In genomic region chr7:145025186-145026013, GRCm38 (mm10) we compare ENCODE assay signal across 8 mouse cellular contexts.
DNase-seq lines count a peak whose midpoint lies in the region; ATAC-seq and TF ChIP-seq lines count a peak whose summit lies in the region.

No protein-coding gene starts in this region.

- peak; percentile 65 for DNase-seq in 3T3-L1 (ENCODE audit: low read depth, low spot score)
- DNase-seq in liver, embryonic 14.5 days (ENCODE audit: low read depth in 3 of 3, low spot score in 3 of 3), result no peak
- DNase-seq in retina, postnatal 1 day, result no peak
- DNase-seq in left cerebral cortex, adult 18-20 months (ENCODE audit: low spot score in 2 of 2), result no peak
- no peak for DNase-seq in thymus, adult 18-20 months
- DNase-seq in thymus, postnatal 14 days, result no peak

- WGBS in intestine, embryonic 15.5 days, result 19% methylated on average over 6 of the region's 6 CpGs
- WGBS in liver, embryonic 14.5 days (ENCODE audit: insufficient replicate concordance), result 5% methylated on average over 6 of the region's 6 CpGs

- no peaks in the 10 kb centered on the region for H3K9me3 ChIP-seq in intestine, embryonic 15.5 days
- H3K9me3 ChIP-seq in liver, embryonic 14.5 days (ENCODE audit: control insufficient read depth, low read length), result no peaks in the 10 kb centered on the region

- peaks cover 13% of the 10 kb centered on the region for H3K4me1 ChIP-seq in intestine, embryonic 15.5 days (replicated peaks)
- H3K4me1 ChIP-seq in liver, embryonic 14.5 days (replicated peaks; ENCODE audit: control insufficient read depth in 2 of 2, insufficient read depth in 2 of 2, low read length in 1 of 2), result peaks cover 0 to 9% of the 10 kb centered on the region in 2 experiments; a peak in 2 of 4 replicates

- peak overlapping the region; percentile 28; the same call in 1 of the 2 replicates for H3K27ac ChIP-seq in intestine, embryonic 15.5 days
- no peak overlapping the region for H3K27ac ChIP-seq in liver, embryonic 14.5 days

- no peaks in the 10 kb centered on the region for H3K27me3 ChIP-seq in intestine, embryonic 15.5 days (replicated peaks)
- H3K27me3 ChIP-seq in liver, embryonic 14.5 days (ENCODE audit: control insufficient read depth, insufficient read depth, low read length), result no peaks in the 10 kb centered on the region

- ATAC-seq in common myeloid progenitor, adult 5-6 weeks (replicated peaks; ENCODE audit: low read depth, poor library complexity, severe bottlenecking), result peak; percentile 64
- ATAC-seq in intestine, embryonic 15.5 days, result peak; percentile 76
- peak; percentile 66; the same call in 1 of the 2 replicates for ATAC-seq in liver, embryonic 14.5 days (ENCODE audit: insufficient read depth)

- no peak for TF ChIP-seq CTCF in liver, embryonic 14.5 days (IDR thresholded peaks at IDR 0.05; ENCODE audit: low read depth)

- H3K9ac ChIP-seq in intestine, embryonic 15.5 days, result no peak overlapping the region
- H3K9ac ChIP-seq in liver, embryonic 14.5 days (replicated peaks), result no peak overlapping the region

- no peaks in the 10 kb centered on the region for H3K36me3 ChIP-seq in intestine, embryonic 15.5 days
- H3K36me3 ChIP-seq in liver, embryonic 14.5 days (replicated peaks; ENCODE audit: control insufficient read depth, insufficient read depth, low read depth), result no peaks in the 10 kb centered on the region

- TF ChIP-seq EP300 in liver, embryonic 14.5 days (IDR thresholded peaks at IDR 0.05; ENCODE audit: low read depth), result no peak

- H3K4me3 ChIP-seq in intestine, embryonic 15.5 days (replicated peaks), result no peak overlapping the region
- no peak overlapping the region for H3K4me3 ChIP-seq in liver, embryonic 14.5 days (ENCODE audit: insufficient read depth in 1 of 2, low read depth in 2 of 2, low read length in 2 of 2)

- no peak overlapping the region for H3K4me2 ChIP-seq in intestine, embryonic 15.5 days (replicated peaks)
- no peak overlapping the region for H3K4me2 ChIP-seq in liver, embryonic 14.5 days (ENCODE audit: low read depth)
